Mouse (Mus musculus): ENCODE results near the gene Paqr4.
A peak's percentile ranks its signal among the peaks of the same experiment; 100 is the strongest.

Gene Paqr4

GRCm38 (mm10) chr17:23748631-23749391, 8.1 kb upstream of the Paqr4 start:
- DNase-seq (ENCODE audit: low read depth): peak; percentile 85

- DNase-seq (ENCODE audit: low read depth): no peak
Measured at GRCm38 (mm10) chr17:23748026-23748425, 7.4 kb upstream of the Paqr4 start.

GRCm38 (mm10) chr17:23747471-23747870, 6.8 kb upstream of the Paqr4 start:
- no peak for DNase-seq (ENCODE audit: low read depth)

GRCm38 (mm10) chr17:23746767-23747166, 6.1 kb upstream of the Paqr4 start:
- no peak for DNase-seq (ENCODE audit: low read depth)

- DNase-seq (ENCODE audit: low read depth): no peak
Measured at GRCm38 (mm10) chr17:23746311-23746710, 5.6 kb upstream of the Paqr4 start.

GRCm38 (mm10) chr17:23745301-23746251, 4.9 kb upstream of the Paqr4 start, which contains the start of gene Kremen2:
Gene Kremen2 (minus strand): TSS chr17:23745833.
- no peak for DNase-seq (ENCODE audit: low read depth)

- no peak for DNase-seq (ENCODE audit: low read depth)
Measured at GRCm38 (mm10) chr17:23744651-23745050, 4.0 kb upstream of the Paqr4 start.

- no peak for DNase-seq (ENCODE audit: low read depth)
Measured at GRCm38 (mm10) chr17:23744076-23744475, 3.4 kb upstream of the Paqr4 start.

- DNase-seq (ENCODE audit: low read depth): no peak
Measured at GRCm38 (mm10) chr17:23742941-23743340, 2.3 kb upstream of the Paqr4 start.

GRCm38 (mm10) chr17:23742210-23742793, 1.6 kb upstream of the Paqr4 start:
- DNase-seq (ENCODE audit: low read depth): no peak

GRCm38 (mm10) chr17:23741359-23742209, 917 bp upstream of the Paqr4 start:
- DNase-seq (ENCODE audit: low read depth): no peak

- DNase-seq (ENCODE audit: low read depth): peak; percentile 85
Measured at GRCm38 (mm10) chr17:23740136-23740584, 507 bp downstream of the Paqr4 start.

GRCm38 (mm10) chr17:23739202-23740135, 1.2 kb downstream of the Paqr4 start:
- no peak for DNase-seq (ENCODE audit: low read depth)

GRCm38 (mm10) chr17:23738836-23739201, 1.8 kb downstream of the Paqr4 start:
- no peak for DNase-seq (ENCODE audit: low read depth)

GRCm38 (mm10) chr17:23737493-23738445, 2.9 kb downstream of the Paqr4 start:
- DNase-seq (ENCODE audit: low read depth): no peak

- no peak for DNase-seq (ENCODE audit: low read depth)
Measured at GRCm38 (mm10) chr17:23734341-23734740, 6.3 kb downstream of the Paqr4 start.

- no peak for DNase-seq (ENCODE audit: low read depth)
Measured at GRCm38 (mm10) chr17:23730441-23730840, 10.2 kb downstream of the Paqr4 start.

GRCm38 (mm10) chr17:23726758-23727142, 13.9 kb downstream of the Paqr4 start:
- peak; percentile 35 for DNase-seq (ENCODE audit: low read depth)

All from c-Kit-positive CD71-positive TER-119-negative erythroid progenitor cells, embryonic 14.5 days (primary cell).